8 mouse cellular contexts compared by ENCODE assay signal in genomic region chr5:34235898-34236420, GRCm38 (mm10). TPM values are rescaled to one million over a fixed set of nuclear protein-coding genes. Genes with fewer than 3 reads are reported as not detected.
DNase-seq lines count a peak whose midpoint lies in the region; ATAC-seq and TF ChIP-seq lines count a peak whose summit lies in the region.

No protein-coding gene starts in this region.

- WGBS in midbrain, embryonic 14.5 days: 50% methylated on average over 10 of the region's 10 CpGs
- 54% methylated on average over 10 of the region's 10 CpGs for WGBS in midbrain, embryonic 16.5 days
- WGBS in liver, postnatal 0 days (ENCODE audit: insufficient replicate concordance): 49% methylated on average over 10 of the region's 10 CpGs

- TF ChIP-seq CTCF in liver, postnatal 0 days (IDR thresholded peaks at IDR 0.05; ENCODE audit: low read depth): peak; percentile 96

- no peak for TF ChIP-seq EP300 in liver, postnatal 0 days (IDR thresholded peaks at IDR 0.05; ENCODE audit: low read depth)

- no peak for ATAC-seq in midbrain, embryonic 14.5 days (ENCODE audit: low FRiP score, low TSS enrichment)
- no peak for ATAC-seq in midbrain, embryonic 16.5 days
- ATAC-seq in liver, postnatal 0 days: no peak

- no peak overlapping the region for H3K9ac ChIP-seq in midbrain, embryonic 14.5 days (replicated peaks; ENCODE audit: low read length)
- no peak overlapping the region for H3K9ac ChIP-seq in midbrain, embryonic 16.5 days (ENCODE audit: low read depth, low read length)
- no peak overlapping the region for H3K9ac ChIP-seq in liver, postnatal 0 days (replicated peaks)

- no peak overlapping the region for H3K27ac ChIP-seq in midbrain, embryonic 14.5 days (replicated peaks; ENCODE audit: low read depth, low read length)
- H3K27ac ChIP-seq in midbrain, embryonic 16.5 days (ENCODE audit: low read length): no peak overlapping the region
- no peak overlapping the region for H3K27ac ChIP-seq in liver, postnatal 0 days (ENCODE audit: low read depth)

- H3K4me2 ChIP-seq in midbrain, embryonic 14.5 days (ENCODE audit: low read length): no peak overlapping the region
- H3K4me2 ChIP-seq in midbrain, embryonic 16.5 days (ENCODE audit: low read length): no peak overlapping the region
- H3K4me2 ChIP-seq in liver, postnatal 0 days (ENCODE audit: low read depth, low read length): no peak overlapping the region

- no peaks in the 10 kb centered on the region for H3K36me3 ChIP-seq in midbrain, embryonic 14.5 days (ENCODE audit: control insufficient read depth, insufficient read depth, low read length)
- H3K36me3 ChIP-seq in midbrain, embryonic 16.5 days (ENCODE audit: control insufficient read depth, insufficient read depth, low read length): no peaks in the 10 kb centered on the region
- no peaks in the 10 kb centered on the region for H3K36me3 ChIP-seq in liver, postnatal 0 days (replicated peaks; ENCODE audit: insufficient read depth, low read length)

- no peak overlapping the region for H3K4me3 ChIP-seq in midbrain, embryonic 14.5 days (replicated peaks; ENCODE audit: low read depth, low read length)
- no peak overlapping the region for H3K4me3 ChIP-seq in midbrain, embryonic 16.5 days (ENCODE audit: low read depth, low read length)
- H3K4me3 ChIP-seq in liver, postnatal 0 days (ENCODE audit: low read depth, low read length): no peak overlapping the region

- no peaks in the 10 kb centered on the region for H3K9me3 ChIP-seq in midbrain, embryonic 14.5 days (ENCODE audit: control insufficient read depth, low read length)
- H3K9me3 ChIP-seq in midbrain, embryonic 16.5 days (replicated peaks; ENCODE audit: control insufficient read depth, low read length, poor library complexity, severe bottlenecking): no peaks in the 10 kb centered on the region
- no peaks in the 10 kb centered on the region for H3K9me3 ChIP-seq in liver, postnatal 0 days (ENCODE audit: low read length)

- no peaks in the 10 kb centered on the region for H3K27me3 ChIP-seq in midbrain, embryonic 14.5 days (ENCODE audit: control insufficient read depth, insufficient read depth, low read length)
- H3K27me3 ChIP-seq in midbrain, embryonic 16.5 days (ENCODE audit: control insufficient read depth, insufficient read depth, low read depth, low read length): no peaks in the 10 kb centered on the region
- no peaks in the 10 kb centered on the region for H3K27me3 ChIP-seq in liver, postnatal 0 days (ENCODE audit: insufficient read depth, low read length)

- no peaks in the 10 kb centered on the region for H3K4me1 ChIP-seq in midbrain, embryonic 14.5 days (ENCODE audit: control insufficient read depth, insufficient read depth, low read length)
- H3K4me1 ChIP-seq in midbrain, embryonic 16.5 days (ENCODE audit: control insufficient read depth, insufficient read depth, low read length): no peaks in the 10 kb centered on the region
- peaks cover 11% of the 10 kb centered on the region for H3K4me1 ChIP-seq in liver, postnatal 0 days (ENCODE audit: insufficient read depth)

- peak; percentile 52 to 71 for DNase-seq in cerebellum, postnatal 10 days
- DNase-seq in cerebellum, adult 11-12 months: no peak
- DNase-seq in midbrain, embryonic 14.5 days: peak; percentile 15
- peak; percentile 57 for DNase-seq in embryo, embryonic 10 days (ENCODE audit: low spot score)
- peak; percentile 80 for DNase-seq in liver, postnatal 0 days
- DNase-seq in spleen, postnatal 4 days (ENCODE audit: low spot score in 2 of 2): peak; percentile 57 to 89
- DNase-seq in cerebellum, postnatal 36 days: no peak

RNA-seq across cellular contexts. Expression of gene Mxd4, which starts 48.4 kb away (rescaled TPM):
- polyA plus RNA-seq in midbrain, embryonic 14.5 days (2014; fragmentation: Nextera tagmentation; extraction: Ambion mirVana): 32.5 and 35.7 TPM in 2 replicates
- polyA plus RNA-seq in midbrain, embryonic 16.5 days (2015; fragmentation: Nextera tagmentation; extraction: Ambion mirVana): 32.0 and 33.9 TPM in 2 replicates
- 7.5 and 9.4 TPM in 2 replicates for polyA plus RNA-seq in liver, postnatal 0 days (2015; fragmentation: Nextera tagmentation; extraction: Ambion mirVana)

RNA-seq across cellular contexts. Expression of gene Zfyve28, which starts 52.3 kb away (rescaled TPM):
- 2.8 and 3.2 TPM in 2 replicates for polyA plus RNA-seq in midbrain, embryonic 14.5 days (2014; fragmentation: Nextera tagmentation; extraction: Ambion mirVana)
- polyA plus RNA-seq in midbrain, embryonic 16.5 days (2015; fragmentation: Nextera tagmentation; extraction: Ambion mirVana): 4.0 and 4.9 TPM in 2 replicates
- polyA plus RNA-seq in liver, postnatal 0 days (2015; fragmentation: Nextera tagmentation; extraction: Ambion mirVana): 0.02 and 0.14 TPM in 2 replicates

RNA-seq across cellular contexts. Expression of gene Cfap99, which starts 52.4 kb away (rescaled TPM):
- polyA plus RNA-seq in midbrain, embryonic 14.5 days (2014; fragmentation: Nextera tagmentation; extraction: Ambion mirVana): 0.09 TPM in 1 of 2 replicates, not detected in the other
- polyA plus RNA-seq in midbrain, embryonic 16.5 days (2015; fragmentation: Nextera tagmentation; extraction: Ambion mirVana): 0.10 and 0.16 TPM in 2 replicates
- not detected in 2 replicates for polyA plus RNA-seq in liver, postnatal 0 days (2015; fragmentation: Nextera tagmentation; extraction: Ambion mirVana)

Comparison
In these comparisons a context has a peak if more than half of its experiments do, and no peak if none do; other contexts are left out.
1. DNase-seq: peak in cerebellum, postnatal 10 days (2 of 2), midbrain, embryonic 14.5 days (single experiment), embryo, embryonic 10 days (single experiment), liver, postnatal 0 days (single experiment) and spleen, postnatal 4 days (2 of 2); none in cerebellum, adult 11-12 months (single experiment) and cerebellum, postnatal 36 days (0 of 2).